Mouse (Mus musculus): ENCODE results near the gene Catsper1.

The Catsper1 gene

DNA sequence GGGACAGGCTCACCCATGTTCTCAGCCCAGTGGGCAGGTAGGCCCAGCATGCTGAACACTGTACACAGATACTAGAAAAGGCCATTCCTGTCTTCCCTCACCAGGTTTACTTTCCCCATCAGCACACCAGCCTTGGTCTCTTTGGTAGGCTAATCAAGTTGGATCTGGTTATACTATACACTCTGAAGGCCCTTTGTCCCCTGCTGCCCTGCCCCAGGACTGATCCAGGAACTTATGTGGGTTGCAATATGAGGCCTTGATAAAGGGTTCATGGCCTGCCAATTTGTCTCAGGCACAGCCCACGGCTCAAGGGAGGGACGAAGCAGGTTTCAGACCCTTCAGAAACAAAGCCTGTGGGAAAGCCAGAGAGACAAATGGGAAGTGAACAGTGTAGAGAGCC lies 18.1 kb downstream of the Catsper1 start:
- no peak for DNase-seq (ENCODE audit: low spot score)

DNA sequence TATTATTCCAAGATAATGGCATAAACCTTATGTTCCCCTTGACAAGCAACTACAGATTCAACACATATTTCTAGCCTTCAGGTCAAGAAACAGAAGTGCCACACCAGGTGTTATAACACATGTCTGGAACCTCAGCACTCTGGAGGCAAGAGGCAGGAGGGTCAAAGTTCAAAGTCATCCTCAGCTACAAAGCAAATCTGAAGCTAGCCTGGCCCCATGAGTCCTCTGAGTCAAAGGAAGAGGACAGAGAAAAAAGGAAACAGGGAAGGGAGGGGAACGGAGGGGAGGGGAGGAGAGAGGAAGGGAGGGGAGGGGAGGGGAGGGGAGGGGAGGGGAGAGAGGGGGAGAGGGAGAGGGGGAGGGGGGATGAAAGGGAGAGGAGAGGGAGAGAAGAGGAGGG lies 20.5 kb downstream of the Catsper1 start:
- no peak for DNase-seq (ENCODE audit: low spot score)

- no peak for DNase-seq (ENCODE audit: low spot score)
These were observed 26.6 kb downstream of the Catsper1 start for GRCm38 (mm10) chr19:5362186-5362585.

DNA sequence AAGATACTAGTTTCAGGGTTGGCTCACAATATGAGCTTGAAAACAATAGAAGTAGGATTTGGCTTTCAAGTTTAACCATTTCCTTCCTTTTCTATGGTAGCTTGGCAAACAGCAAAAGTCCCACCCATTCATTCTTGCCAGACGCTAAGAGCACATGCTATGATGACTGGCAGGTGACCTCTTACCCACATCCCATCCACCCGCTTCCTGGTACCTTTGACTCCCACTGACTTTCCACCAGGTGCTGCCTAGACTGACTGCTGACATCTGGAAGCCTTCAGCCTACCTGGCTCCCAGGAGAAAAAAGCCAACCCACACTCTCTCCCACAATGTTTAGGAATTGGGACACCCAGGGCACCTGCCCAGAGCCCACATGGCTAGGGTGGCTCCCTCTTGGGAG lies 28.6 kb downstream of the Catsper1 start:
- no peak for DNase-seq (ENCODE audit: low spot score)

DNA sequence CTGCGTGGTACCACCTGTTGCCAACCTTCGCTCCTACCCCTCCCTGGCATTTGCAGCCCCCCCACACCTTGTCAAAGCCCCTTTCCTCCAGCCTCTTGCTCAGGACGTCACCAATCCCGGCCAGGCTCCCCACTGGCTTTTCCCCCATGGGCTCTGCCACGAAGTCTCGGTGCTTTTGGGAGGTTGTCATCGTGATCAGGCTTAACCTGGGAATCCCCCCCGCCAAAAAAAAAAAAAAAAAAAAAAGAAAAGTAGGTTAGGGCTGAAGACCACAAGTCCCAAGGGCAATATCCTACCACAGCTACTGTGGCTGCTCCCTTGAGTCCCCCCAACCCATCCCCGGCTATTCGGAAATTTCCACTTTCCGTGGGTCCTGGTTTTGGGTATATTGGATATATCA lies 30.2 kb downstream of the Catsper1 start:
- no peak for DNase-seq (ENCODE audit: low spot score)

- DNase-seq (ENCODE audit: low spot score): peak; percentile 93
These were observed 30.9 kb downstream of the Catsper1 start, which contains the start of gene Eif1ad for GRCm38 (mm10) chr19:5366175-5367052. Gene Eif1ad (plus strand): TSS chr19:5366741.

- peak; percentile 14 for DNase-seq (ENCODE audit: low spot score)
These were observed 31.5 kb downstream of the Catsper1 start, which contains the start of gene Banf1 for GRCm38 (mm10) chr19:5367053-5367359. Gene Banf1 (minus strand): TSS chr19:5367168.

DNA sequence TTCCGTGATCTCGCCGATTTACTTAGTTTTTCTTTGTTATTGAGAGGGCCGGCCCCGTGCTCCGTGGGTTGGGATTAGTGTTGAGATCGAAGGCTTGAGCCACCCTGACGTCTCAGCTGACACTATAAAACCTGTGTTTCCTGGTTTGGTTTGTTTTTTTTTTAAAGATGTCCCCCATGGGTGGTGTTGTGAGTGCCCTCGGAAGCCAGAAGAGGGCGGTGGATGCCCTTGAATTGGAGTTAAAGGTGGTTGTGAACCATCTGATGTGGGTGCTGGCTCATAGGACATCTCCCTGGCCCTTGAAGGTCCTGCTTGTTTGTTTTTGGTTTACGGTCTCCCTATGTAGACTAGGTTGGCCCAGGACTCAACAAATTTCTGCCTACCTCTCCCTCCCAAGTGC lies 31.9 kb downstream of the Catsper1 start:
- DNase-seq (ENCODE audit: low spot score): no peak

GRCm38 (mm10) chr19:5370932-5371331 lies 35.4 kb downstream of the Catsper1 start:
- no peak for DNase-seq (ENCODE audit: low spot score)

GRCm38 (mm10) chr19:5372724-5373123 lies 37.2 kb downstream of the Catsper1 start:
- DNase-seq (ENCODE audit: low spot score): no peak

- DNase-seq (ENCODE audit: low spot score): no peak
These were observed 38.6 kb downstream of the Catsper1 start for GRCm38 (mm10) chr19:5374177-5374576.

- no peak for DNase-seq (ENCODE audit: low spot score)
These were observed 39.2 kb downstream of the Catsper1 start for GRCm38 (mm10) chr19:5374748-5375147.

GRCm38 (mm10) chr19:5377446-5377845 lies 41.9 kb downstream of the Catsper1 start:
- no peak for DNase-seq (ENCODE audit: low spot score)

DNA sequence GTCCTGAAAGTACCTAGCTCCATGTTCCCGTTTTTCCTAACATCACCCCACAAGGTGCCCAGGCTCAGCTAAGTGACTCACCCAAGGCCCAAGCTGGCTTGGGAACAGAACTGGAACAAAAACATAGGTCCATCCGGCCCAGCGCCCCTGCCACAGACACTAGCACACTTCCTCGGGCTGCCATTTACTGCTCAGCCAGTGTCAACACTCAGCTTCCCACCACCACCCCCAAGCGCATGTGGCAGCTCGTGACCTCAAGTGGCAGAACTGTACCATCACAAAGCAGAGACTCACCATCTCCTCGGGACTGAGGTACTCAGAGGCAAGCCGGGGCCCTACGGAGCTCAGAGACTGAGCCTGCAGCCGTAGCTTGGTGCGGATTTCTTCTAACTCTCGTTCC lies 47.8 kb downstream of the Catsper1 start:
- DNase-seq (ENCODE audit: low spot score): no peak

DNA sequence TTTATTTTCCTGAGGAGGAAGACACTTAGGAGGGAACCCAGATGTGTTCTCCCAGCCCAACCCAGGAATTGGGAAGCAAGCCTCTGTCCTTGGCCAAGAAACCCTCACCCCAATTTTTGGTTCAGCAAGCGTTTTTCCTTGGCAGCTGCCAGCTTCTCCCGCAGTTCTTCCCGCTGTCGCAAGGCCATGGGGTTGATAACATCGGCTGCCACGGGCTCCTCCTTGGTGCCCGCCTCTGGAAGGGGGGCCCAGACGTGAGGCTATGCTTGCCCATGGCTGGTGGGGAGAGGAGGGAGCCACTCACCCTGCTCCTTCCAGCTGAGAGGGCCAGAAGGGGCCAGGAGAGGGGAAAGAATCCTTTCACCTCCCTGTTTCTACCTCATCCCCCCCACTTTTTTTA lies 49.2 kb downstream of the Catsper1 start:
- DNase-seq (ENCODE audit: low spot score): no peak

GRCm38 (mm10) chr19:5388011-5388441 lies 52.5 kb downstream of the Catsper1 start:
- DNase-seq (ENCODE audit: low spot score): peak; percentile 27

- DNase-seq (ENCODE audit: low spot score): peak; percentile 95
These were observed 53.2 kb downstream of the Catsper1 start, which contains the start of gene Sart1 for GRCm38 (mm10) chr19:5388588-5389242. Gene Sart1 (minus strand): TSS chr19:5388703.

DNA sequence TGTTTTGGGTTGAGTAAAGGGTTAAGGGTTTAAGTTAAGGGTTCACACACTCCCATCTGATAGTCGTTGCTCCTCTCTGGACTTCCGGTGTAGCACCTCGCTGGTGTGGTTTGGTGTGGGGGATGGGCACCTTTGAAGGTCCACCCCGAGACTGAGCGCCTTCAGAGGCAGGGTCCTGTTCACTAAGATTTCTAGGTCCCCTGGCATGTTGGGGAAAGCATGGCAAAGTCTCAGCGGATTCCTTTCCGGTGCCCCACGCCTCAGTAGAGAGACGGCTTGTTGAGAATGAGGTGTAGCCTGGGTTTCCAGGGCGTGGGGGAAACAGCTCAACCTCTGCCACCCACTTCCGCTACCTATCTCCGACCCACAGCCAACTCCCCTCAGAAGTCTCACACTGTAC lies 54.1 kb downstream of the Catsper1 start:
- peak; percentile 52 for DNase-seq (ENCODE audit: low spot score)

GRCm38 (mm10) chr19:5390416-5390815 lies 54.9 kb downstream of the Catsper1 start:
- no peak for DNase-seq (ENCODE audit: low spot score)

GRCm38 (mm10) chr19:5392892-5393291 lies 57.4 kb downstream of the Catsper1 start:
- peak; percentile 78 for DNase-seq (ENCODE audit: low spot score)
